Mouse (Mus musculus) ES-E14 (cell line): ENCODE measurements around the gene Arpc2. TPM values are rescaled to one million over a fixed set of nuclear protein-coding genes. Genes with fewer than 3 reads are reported as not detected.
A peak's percentile ranks its signal among the peaks of the same experiment; 100 is the strongest.

ENCODE experiments used
- DNase-seq: peaks from one replicate; pipeline ENCODE4 v3.0.0-alpha.2; 2013; ENCODE audit warnings: low read depth, low spot score
- H3K27ac ChIP-seq: 2 replicates; pipeline ENCODE4 v1.5.1; 2012; ENCODE audit warnings: low read depth, mild to moderate bottlenecking, low read length, moderate library complexity, mixed read lengths; ENCODE audit not compliant: poor library complexity, insufficient read depth, severe bottlenecking
- H3K36me3 ChIP-seq: 2 replicates; pipeline ENCODE4 v1.6.1; 2012; ENCODE audit warnings: mild to moderate bottlenecking, low read length, moderate library complexity, mixed read lengths; ENCODE audit not compliant: control insufficient read depth, poor library complexity, insufficient read depth, severe bottlenecking
- H3K4me1 ChIP-seq, 2 experiments: fragments of 150-350 bp in 1 of 2; sonication (generic) in 1 of 2; 2 replicates each; pipeline ENCODE4 v1.6.1; 2012; ENCODE audit warnings: low read length in 2 of 2, mild to moderate bottlenecking in 1 of 2, mixed read lengths in 1 of 2; ENCODE audit not compliant: control insufficient read depth in 2 of 2, insufficient read depth in 2 of 2, poor library complexity in 1 of 2
- H3K4me3 ChIP-seq, 2 experiments: fragments of 150-350 bp in 1 of 2; sonication (generic) in 1 of 2; 2 replicates each; pipeline ENCODE4 v1.5.1; 2012; ENCODE audit warnings: low read length in 2 of 2, low read depth in 1 of 2, mild to moderate bottlenecking in 1 of 2, mixed read lengths in 1 of 2; ENCODE audit not compliant: insufficient read depth in 1 of 2, poor library complexity in 1 of 2, severe bottlenecking in 1 of 2
- H3K9ac ChIP-seq: 2 replicates; pipeline ENCODE4 v1.6.1; 2012; ENCODE audit warnings: low read depth, mild to moderate bottlenecking, low read length, mixed read lengths; ENCODE audit not compliant: poor library complexity, insufficient read depth, severe bottlenecking
- H3K9me3 ChIP-seq: fragments of 150-350 bp; sonication (generic); 2 replicates; pipeline ENCODE4 v1.6.1; 2012; ENCODE audit warnings: low read depth, mild to moderate bottlenecking, low read length; ENCODE audit not compliant: control insufficient read depth, insufficient read depth
- CHD2 ChIP-seq: IDR thresholded peaks from 2 replicates; pipeline ENCODE4 v1.6.1; 2014; ENCODE audit warnings: mild to moderate bottlenecking, low read depth, low read length, inconsistent platforms
- HCFC1 ChIP-seq: IDR thresholded peaks from 2 replicates; pipeline ENCODE4 v1.6.1; 2012; ENCODE audit warnings: low read length, inconsistent platforms, borderline replicate concordance; ENCODE audit not compliant: insufficient read depth
- MAFK ChIP-seq: IDR thresholded peaks from 2 replicates; pipeline ENCODE4 v1.6.1; 2014; ENCODE audit warnings: mild to moderate bottlenecking, low read depth, low read length, inconsistent platforms; ENCODE audit not compliant: insufficient read depth
- ZC3H11A ChIP-seq: IDR thresholded peaks from 2 replicates; pipeline ENCODE4 v1.6.1; 2012; ENCODE audit warnings: low read depth, mild to moderate bottlenecking, inconsistent platforms, low read length, borderline replicate concordance
- ZNF384 ChIP-seq: IDR thresholded peaks from 2 replicates; pipeline ENCODE4 v1.6.1; 2012; ENCODE audit warnings: low read depth, low read length, inconsistent platforms
- in situ Hi-C, 2 experiments: fragments of 600-800 bp; cut with MboI; formaldehyde crosslinking; loops; one replicate each; pipeline ENCODE4 v1.15.1; 2025; ENCODE audit warnings: low sequenced_read_pairs in 2 of 2, inconsistent platforms in 1 of 2; ENCODE audit not compliant: unreplicated experiment in 2 of 2
- total RNA-seq: library from RNA; depleted of rRNA; stranded (reverse); fragments of 300-350 nt; gene quantifications from 2 replicates; pipeline ENCODE4 v1.2.3, GENCODE M21; 2012

The Arpc2 gene
- total RNA-seq, 1 experiment, result 100 TPM

- no peak overlapping the region for H3K4me3 ChIP-seq
- in situ Hi-C loops, result no loop called here
- peak; percentile 62 for DNase-seq
- H3K4me1 ChIP-seq, result peaks cover 2 to 19% of the 10 kb centered on the region in 2 experiments; a peak in 3 of 4 replicates
- peak overlapping the region; percentile 84 for H3K27ac ChIP-seq
- H3K9me3 ChIP-seq, result no peaks in the 10 kb centered on the region
- H3K9ac ChIP-seq, result no peak overlapping the region
- TF ChIP-seq HCFC1 (no peak), MAFK (no peak), ZC3H11A (no peak), CHD2 (no peak), ZNF384 (no peak)
- H3K36me3 ChIP-seq, result no peaks in the 10 kb centered on the region
These were observed 72.4 kb downstream of the Arpc2 start for GRCm38 (mm10) chr1:74308001-74308964.

GRCm38 (mm10) chr1:74309767-74310166 is 73.9 kb downstream of the Arpc2 start:
- peak overlapping the region; percentile 38; the same call in 1 of the 2 replicates for H3K9ac ChIP-seq
- peak overlapping the region; percentile 80 for H3K27ac ChIP-seq
- no peak for DNase-seq
- H3K4me3 ChIP-seq, result no peak overlapping the region
- H3K36me3 ChIP-seq, result no peaks in the 10 kb centered on the region
- no peaks in the 10 kb centered on the region for H3K9me3 ChIP-seq
- no peak for TF ChIP-seq CHD2
- in situ Hi-C loops, result no loop called here
- H3K4me1 ChIP-seq, result peaks cover 2 to 19% of the 10 kb centered on the region in 2 experiments; a peak in 3 of 4 replicates

GRCm38 (mm10) chr1:74313049-74313692 is 77.3 kb downstream of the Arpc2 start:
- no peak overlapping the region for H3K9ac ChIP-seq
- no peak overlapping the region for H3K27ac ChIP-seq
- H3K9me3 ChIP-seq, result no peaks in the 10 kb centered on the region
- DNase-seq, result no peak
- H3K4me3 ChIP-seq, result no peak overlapping the region
- no peak for TF ChIP-seq HCFC1
- TF ChIP-seq ZC3H11A, result no peak
- no peak for TF ChIP-seq CHD2
- no peak for TF ChIP-seq ZNF384
- H3K36me3 ChIP-seq, result no peaks in the 10 kb centered on the region
- in situ Hi-C loops, result no loop called here
- peaks cover under 1 to 2% of the 10 kb centered on the region in 2 experiments; a peak in 3 of 4 replicates for H3K4me1 ChIP-seq

GRCm38 (mm10) chr1:74314796-74315195 is 78.9 kb downstream of the Arpc2 start:
- in situ Hi-C loops, result no loop called here
- H3K9me3 ChIP-seq, result no peaks in the 10 kb centered on the region
- no peak overlapping the region for H3K27ac ChIP-seq
- H3K36me3 ChIP-seq, result no peaks in the 10 kb centered on the region
- H3K9ac ChIP-seq, result no peak overlapping the region
- no peak for TF ChIP-seq HCFC1
- no peak for TF ChIP-seq ZC3H11A
- TF ChIP-seq MAFK, result no peak
- no peak for TF ChIP-seq CHD2
- no peak for TF ChIP-seq ZNF384
- no peak for DNase-seq
- no peak overlapping the region for H3K4me3 ChIP-seq
- H3K4me1 ChIP-seq, result no peaks in the 10 kb centered on the region
